Mouse (Mus musculus): ENCODE measurements around the gene Elavl3.

- no peak for TF ChIP-seq MYB (IDR thresholded peaks at IDR 0.05; ENCODE audit: low read depth, low read length)
- TF ChIP-seq POLR2AphosphoS2 (IDR thresholded peaks at IDR 0.05; ENCODE audit: low read length): no peak
These were observed 64.1 kb downstream of the Elavl3 start for GRCm38 (mm10) chr9:21987592-21988342.

Measured in MEL (cell line).